Mouse (Mus musculus) heart, embryonic 11.5 days (tissue): ENCODE measurements around the gene Drosha. TPM values are rescaled to one million over a fixed set of nuclear protein-coding genes. Genes with fewer than 3 reads are reported as not detected.

Source experiments
- ATAC-seq: fragments of 200-750 bp; cut with Nextera tagmentation; replicated peaks from 2 replicates; pipeline ENCODE4 v1.8.0; 2017; ENCODE audit warnings: moderate library complexity; ENCODE audit not compliant: insufficient number of reproducible peaks, low FRiP score, low TSS enrichment
- H3K27ac ChIP-seq: fragments of 300-500 bp; sonication (generic); 2 replicates; pipeline ENCODE4 v1.5.1; 2014; ENCODE audit warnings: mild to moderate bottlenecking, low read depth, low read length
- H3K27me3 ChIP-seq: fragments of 300-500 bp; sonication (generic); 2 replicates; pipeline ENCODE4 v1.6.1; 2014; ENCODE audit warnings: mild to moderate bottlenecking, low read length, mixed read lengths; ENCODE audit not compliant: control insufficient read depth, insufficient read depth
- H3K36me3 ChIP-seq: fragments of 300-500 bp; sonication (generic); 2 replicates; pipeline ENCODE4 v1.6.1; 2014; ENCODE audit warnings: mild to moderate bottlenecking, low read length, moderate library complexity, mixed read lengths; ENCODE audit not compliant: control insufficient read depth, insufficient read depth
- H3K4me1 ChIP-seq: fragments of 300-500 bp; sonication (generic); 2 replicates; pipeline ENCODE4 v1.6.1; 2014; ENCODE audit warnings: low read length; ENCODE audit not compliant: control insufficient read depth, insufficient read depth
- H3K4me2 ChIP-seq: fragments of 300-500 bp; sonication (generic); 2 replicates; pipeline ENCODE4 v1.6.1; 2014; ENCODE audit warnings: mild to moderate bottlenecking, moderate library complexity
- H3K4me3 ChIP-seq: fragments of 300-500 bp; sonication (generic); 2 replicates; pipeline ENCODE4 v1.5.1; 2014; ENCODE audit warnings: low read depth, low read length
- H3K9ac ChIP-seq: fragments of 300-500 bp; sonication (generic); 2 replicates; pipeline ENCODE4 v1.6.1; 2014; ENCODE audit warnings: mild to moderate bottlenecking, low read depth, low read length, moderate library complexity
- H3K9me3 ChIP-seq: fragments of 300-500 bp; sonication (generic); replicated peaks from 2 replicates; pipeline ENCODE4 v1.6.1; 2016; ENCODE audit warnings: low read length; ENCODE audit not compliant: control insufficient read depth
- WGBS: fragments of 180-500 bp; shearing (Covaris S2); extraction: QIAGEN DNeasy Blood & Tissue Kit; methylation state at CpG from one replicate; pipeline ENCODE4 v1.1.7; 2014; ENCODE audit not compliant: insufficient replicate concordance; 5-methylcytosine and 5-hydroxymethylcytosine counted together
- polyA plus RNA-seq: library from polyadenylated mRNA; unstranded; fragments of >200 nt; fragmentation: Nextera tagmentation; extraction: Ambion mirVana; gene quantifications from 2 replicates; pipeline ENCODE4 v1.2.1, GENCODE M21; 2014

Drosha gene
- polyA plus RNA-seq, 1 experiment from 2014 or later: 34.6 TPM

- no peaks in the 10 kb centered on the region for H3K9me3 ChIP-seq
- whole genome bisulfite sequencing: 85% methylated on average over 9 of the region's 9 CpGs
- peaks cover 9% of the 10 kb centered on the region; the same call in 1 of the 2 replicates for H3K36me3 ChIP-seq
- no peak overlapping the region for H3K4me3 ChIP-seq
- H3K9ac ChIP-seq: no peak overlapping the region
- H3K27ac ChIP-seq: no peak overlapping the region
- H3K4me2 ChIP-seq: no peak overlapping the region
- no peaks in the 10 kb centered on the region for H3K27me3 ChIP-seq
- H3K4me1 ChIP-seq: no peaks in the 10 kb centered on the region
- ATAC-seq: no peak
These were observed 54.0 kb downstream of the Drosha start for GRCm38 (mm10) chr15:12878581-12878980.

GRCm38 (mm10) chr15:12879937-12880336, 55.3 kb downstream of the Drosha start:
- WGBS: 92% methylated on average over 8 of the region's 8 CpGs
- Histone ChIP-seq H3K4me1 (no peaks in the 10 kb centered on the region), H3K4me3 (no peak overlapping the region), H3K9ac (no peak overlapping the region), H3K27ac (no peak overlapping the region), H3K36me3 (peaks cover 13% of the 10 kb centered on the region; the same call in 1 of the 2 replicates), H3K27me3 (no peaks in the 10 kb centered on the region), H3K4me2 (no peak overlapping the region), H3K9me3 (no peaks in the 10 kb centered on the region)
- ATAC-seq: no peak

GRCm38 (mm10) chr15:12884855-12885254, 60.2 kb downstream of the Drosha start:
- 81% methylated on average over 15 of the region's 15 CpGs for whole genome bisulfite sequencing
- H3K27me3 ChIP-seq: no peaks in the 10 kb centered on the region
- H3K4me2 ChIP-seq: no peak overlapping the region
- no peak overlapping the region for H3K4me3 ChIP-seq
- H3K27ac ChIP-seq: no peak overlapping the region
- H3K4me1 ChIP-seq: no peaks in the 10 kb centered on the region
- H3K9ac ChIP-seq: no peak overlapping the region
- ATAC-seq: no peak
- peaks cover 15% of the 10 kb centered on the region for H3K36me3 ChIP-seq
- H3K9me3 ChIP-seq: no peaks in the 10 kb centered on the region

GRCm38 (mm10) chr15:12885361-12885760, 60.7 kb downstream of the Drosha start:
- no peak overlapping the region for H3K4me2 ChIP-seq
- no peak overlapping the region for H3K9ac ChIP-seq
- H3K27me3 ChIP-seq: no peaks in the 10 kb centered on the region
- 92% methylated on average over 11 of the region's 11 CpGs for WGBS
- no peaks in the 10 kb centered on the region for H3K4me1 ChIP-seq
- ATAC-seq: no peak
- no peak overlapping the region for H3K4me3 ChIP-seq
- no peak overlapping the region for H3K27ac ChIP-seq
- no peaks in the 10 kb centered on the region for H3K9me3 ChIP-seq
- H3K36me3 ChIP-seq: peaks cover 15% of the 10 kb centered on the region

DNA sequence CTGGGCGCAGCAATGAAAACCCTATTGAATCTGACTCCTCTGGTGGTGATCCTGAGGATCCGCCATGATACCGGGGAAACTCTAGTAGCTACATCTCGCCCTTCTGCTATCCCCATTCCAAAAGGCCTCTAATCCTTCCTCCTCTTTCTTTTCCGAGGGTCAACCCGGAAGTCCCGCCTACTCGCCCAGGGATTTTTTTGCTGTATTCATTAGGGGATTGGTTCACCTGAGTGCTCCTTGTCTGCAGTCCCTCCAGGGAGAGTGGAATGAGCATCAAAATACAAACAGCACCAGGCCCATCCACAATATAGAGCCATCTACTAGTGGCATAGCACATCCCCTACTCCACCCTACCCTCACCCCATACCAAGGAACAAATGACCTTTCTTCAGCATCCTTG, 62.6 kb downstream of the Drosha start:
- Histone ChIP-seq H3K27me3 (no peaks in the 10 kb centered on the region), H3K27ac (no peak overlapping the region), H3K36me3 (peaks cover 15% of the 10 kb centered on the region), H3K4me3 (no peak overlapping the region), H3K4me2 (no peak overlapping the region), H3K4me1 (no peaks in the 10 kb centered on the region), H3K9me3 (no peaks in the 10 kb centered on the region), H3K9ac (no peak overlapping the region)
- ATAC-seq: no peak
- 90% methylated on average over 8 of the region's 8 CpGs for WGBS

DNA sequence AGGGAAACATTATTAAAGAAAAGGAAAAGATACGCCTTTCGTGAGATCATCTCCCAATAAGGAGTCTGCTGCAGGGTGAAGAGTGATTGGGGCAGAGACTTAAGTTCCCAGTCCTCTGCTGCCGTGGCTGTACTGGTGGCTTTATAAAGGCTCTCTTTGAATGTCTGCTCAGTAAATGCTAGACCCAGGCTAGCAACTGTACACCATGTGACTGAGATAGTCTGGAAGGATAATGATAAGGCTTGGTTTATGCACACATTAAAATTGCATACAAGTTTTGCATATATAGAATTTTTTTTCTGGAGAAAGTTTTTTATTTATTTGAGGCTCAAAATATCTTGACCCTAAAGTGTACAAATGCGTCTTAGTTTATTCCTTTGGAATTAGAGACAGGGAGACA, 63.7 kb downstream of the Drosha start:
- no peak overlapping the region for H3K4me2 ChIP-seq
- no peaks in the 10 kb centered on the region for H3K9me3 ChIP-seq
- H3K36me3 ChIP-seq: peaks cover 15% of the 10 kb centered on the region
- 88% methylated on average over 4 of the region's 4 CpGs for WGBS
- H3K27ac ChIP-seq: no peak overlapping the region
- ATAC-seq: no peak
- no peak overlapping the region for H3K9ac ChIP-seq
- H3K27me3 ChIP-seq: no peaks in the 10 kb centered on the region
- H3K4me1 ChIP-seq: no peaks in the 10 kb centered on the region
- no peak overlapping the region for H3K4me3 ChIP-seq

GRCm38 (mm10) chr15:12889909-12890308, 65.3 kb downstream of the Drosha start:
- WGBS: 90% methylated on average over 11 of the region's 11 CpGs
- H3K27me3 ChIP-seq: no peaks in the 10 kb centered on the region
- ATAC-seq: no peak
- H3K4me1 ChIP-seq: no peaks in the 10 kb centered on the region
- H3K9me3 ChIP-seq: no peaks in the 10 kb centered on the region
- no peak overlapping the region for H3K4me3 ChIP-seq
- H3K9ac ChIP-seq: no peak overlapping the region
- no peak overlapping the region for H3K27ac ChIP-seq
- H3K36me3 ChIP-seq: peaks cover 9% of the 10 kb centered on the region
- H3K4me2 ChIP-seq: no peak overlapping the region

- Histone ChIP-seq H3K36me3 (peaks cover 9% of the 10 kb centered on the region), H3K4me2 (no peak overlapping the region), H3K4me1 (no peaks in the 10 kb centered on the region), H3K27ac (no peak overlapping the region), H3K9ac (no peak overlapping the region), H3K9me3 (no peaks in the 10 kb centered on the region), H3K27me3 (no peaks in the 10 kb centered on the region), H3K4me3 (no peak overlapping the region)
- ATAC-seq: no peak
- WGBS: 87% methylated on average over 13 of the region's 13 CpGs
These were observed 70.8 kb downstream of the Drosha start for GRCm38 (mm10) chr15:12895426-12895825.
